Mouse (Mus musculus) heart, postnatal 4 days (tissue): ENCODE data around the gene Ankrd24. TPM values are rescaled to one million over a fixed set of nuclear protein-coding genes. Genes with fewer than 3 reads are reported as not detected.
"Not testable (repeated sequence)": the region's sequence is repeated elsewhere in the genome, so short reads cannot be mapped to it uniquely, and the experiment has no call there.

Experiments
- DNase-seq: peaks from one replicate; pipeline ENCODE4 v3.0.0; 2021
- total RNA-seq, 2 experiments: library from RNA; stranded (reverse); gene quantifications; 2 replicates each; pipeline ENCODE4 v1.2.3; 2021

The Ankrd24 gene
- total RNA-seq, 2 experiments from 2014 or later, result 14.5 to 16.0 TPM

DNA sequence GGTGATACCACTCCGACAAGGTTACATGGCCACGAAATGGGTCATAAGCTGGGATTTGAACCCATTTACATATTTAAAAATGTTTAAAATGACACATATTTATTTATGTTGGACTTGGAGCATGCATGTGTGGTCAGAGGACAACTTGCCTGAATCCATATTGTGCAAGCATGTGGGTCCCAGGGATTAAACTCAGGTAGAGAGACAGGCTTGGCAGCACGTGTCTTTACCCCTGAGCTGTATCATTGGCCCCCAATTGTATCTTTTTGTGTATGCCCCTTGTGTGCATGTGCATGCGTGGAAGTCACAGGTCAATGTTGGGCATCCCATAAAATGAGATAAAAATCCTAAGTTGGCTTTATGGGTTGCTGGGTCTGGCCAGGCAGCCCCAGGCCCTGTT, 17.1 kb downstream of the Ankrd24 start:
- DNase-seq, result no peak

- no peak for DNase-seq
Measured at GRCm38 (mm10) chr10:81646015-81646555, 17.7 kb downstream of the Ankrd24 start.

DNA sequence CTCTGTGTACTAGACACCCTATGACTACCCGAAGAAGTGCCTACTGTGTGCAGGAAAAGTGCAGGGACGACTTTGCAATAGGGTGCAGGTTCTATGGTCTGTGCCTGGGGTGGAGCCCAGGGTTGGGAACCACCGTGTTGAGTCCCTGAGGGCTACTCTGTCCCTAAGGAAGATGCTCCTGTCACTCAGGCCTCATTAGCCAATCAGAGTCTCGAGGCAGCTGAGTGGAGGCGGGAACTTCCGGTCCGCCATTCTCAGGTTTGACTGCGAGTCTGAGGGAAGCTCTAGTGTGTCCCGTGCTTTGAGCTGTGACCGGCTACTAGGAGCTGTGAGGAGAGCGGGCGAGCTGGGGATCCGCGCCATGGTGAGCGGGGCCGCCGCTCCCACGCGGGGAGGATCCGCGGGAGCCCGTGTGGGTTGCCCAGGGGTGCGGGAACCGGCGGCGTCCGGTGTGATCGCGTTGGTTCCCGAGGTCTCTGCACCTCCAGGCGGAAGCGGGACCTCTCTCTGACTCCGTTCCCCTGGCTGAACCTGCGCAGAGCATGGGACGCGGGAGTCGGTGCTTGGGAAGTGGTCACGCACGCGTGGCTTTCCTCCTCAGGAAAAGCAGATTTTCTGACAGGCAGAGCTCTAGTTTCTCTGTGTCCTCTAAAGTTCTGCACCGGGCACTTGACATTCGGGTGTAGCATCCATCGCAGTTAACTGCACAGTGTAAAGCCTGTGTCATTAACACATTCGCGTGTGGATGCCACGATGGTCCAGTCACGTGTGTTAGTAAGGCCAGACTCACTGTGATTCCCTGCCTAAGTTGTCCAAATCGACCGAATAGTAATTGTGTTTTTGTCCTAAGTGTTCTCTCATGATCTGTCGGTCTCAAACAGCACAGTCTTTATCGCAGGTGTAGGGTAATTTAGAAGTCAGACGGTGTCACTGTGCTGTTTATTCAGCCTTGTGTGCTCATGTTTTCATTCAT, 20.7 kb downstream of the Ankrd24 start, which contains the start of gene Gm10778:
TSS of gene Gm10778 (plus strand) at position 257 of the 973 bp plus-strand sequence.
- peak; percentile 92 for DNase-seq

GRCm38 (mm10) chr10:81655178-81655577, 26.8 kb downstream of the Ankrd24 start:
- no peak for DNase-seq

- no peak for DNase-seq
Measured at GRCm38 (mm10) chr10:81656174-81656573, 27.8 kb downstream of the Ankrd24 start.

DNA sequence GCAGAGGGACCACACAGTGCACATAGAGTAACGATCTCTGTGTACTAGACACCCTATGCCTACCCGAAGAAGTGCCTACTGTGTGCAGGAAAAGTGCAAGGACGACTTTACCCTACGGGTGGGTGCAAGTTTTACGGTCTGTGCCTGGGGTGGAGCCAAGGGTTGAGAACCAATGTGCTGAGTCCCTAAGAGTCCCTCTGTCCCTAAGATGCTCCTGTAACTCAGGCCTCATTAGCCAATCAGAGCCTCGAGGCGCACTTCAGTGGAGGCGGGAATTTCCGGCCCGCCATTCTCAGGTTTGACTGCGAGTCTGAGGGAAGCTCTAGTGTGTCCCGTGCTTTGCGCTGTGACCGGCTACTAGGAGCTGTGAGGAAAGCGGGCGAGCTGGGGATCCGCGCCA, 58.8 kb downstream of the Ankrd24 start:
- DNase-seq, result not testable (repeated sequence)

Other genes starting within 250 kb of the Ankrd24 start
- 10 to 100 TPM; 52.9 to 55.9 TPM for gene Dohh, start 244.1 kb upstream of the Ankrd24 start, total RNA-seq
- under 1 TPM; 0.55 to 0.70 TPM for gene Gm48551, start 244.1 kb upstream of the Ankrd24 start, total RNA-seq
- under 1 TPM; 0.72 to 0.98 TPM for gene Gm48552, start 239.5 kb upstream of the Ankrd24 start, total RNA-seq
- gene Smim24, start 235.5 kb upstream of the Ankrd24 start, total RNA-seq, result 1 to 10 TPM; 1.9 to 2.4 TPM
- 100 to 1,000 TPM; 125 to 130 TPM for gene Nfic, start 172.9 kb upstream of the Ankrd24 start, total RNA-seq
- under 1 TPM; 0.09 to 0.33 TPM for gene Celf5, start 145.8 kb upstream of the Ankrd24 start, total RNA-seq
- 10 to 100 TPM; 57.1 to 62.3 TPM for gene Ncln, start 132.1 kb upstream of the Ankrd24 start, total RNA-seq
- gene S1pr4, start 128.4 kb upstream of the Ankrd24 start, total RNA-seq, result under 1 TPM; 0.50 to 0.57 TPM
- under 1 TPM; 0.48 to 0.56 TPM for gene Gna15, start 104.3 kb upstream of the Ankrd24 start, total RNA-seq
- 10 to 100 TPM; 58.5 to 62.7 TPM for gene Gna11, start 83.3 kb upstream of the Ankrd24 start, total RNA-seq
- gene Aes, start 69.1 kb upstream of the Ankrd24 start, total RNA-seq, result 100 to 1,000 TPM; 821 to 843 TPM
- gene Tle2, start 54.0 kb upstream of the Ankrd24 start, total RNA-seq, result 10 to 100 TPM; 15.3 to 17.1 TPM
- gene Tle6, start 27.5 kb upstream of the Ankrd24 start, total RNA-seq, result 10 to 100 TPM in 1 of 2 experiments, 1 to 10 TPM in 1; 7.2 to 10.6 TPM
- gene BC025920, start 22.3 kb upstream of the Ankrd24 start, total RNA-seq, result 1 to 10 TPM; 1.2 to 1.3 TPM
- 10 to 100 TPM; 16.8 to 17.0 TPM for gene Sirt6, start 743 bp upstream of the Ankrd24 start, total RNA-seq
- 1 to 10 TPM; 2.9 to 3.5 TPM for gene Gm10778, start 20.5 kb downstream of the Ankrd24 start, total RNA-seq
- 1 to 10 TPM; 8.5 to 9.2 TPM for gene Zfp433, start 76.3 kb downstream of the Ankrd24 start, total RNA-seq
- gene Gm3055, start 142.6 kb downstream of the Ankrd24 start, total RNA-seq, result 1 to 10 TPM; 3.7 to 4.3 TPM
- gene Gm4767, start 183.6 kb downstream of the Ankrd24 start, total RNA-seq, result 1 to 10 TPM; 1.6 to 2.9 TPM
- 1 to 10 TPM in 1 of 2 experiments, not detected in 1; 2.8 TPM for gene Gm32687, start 235.4 kb downstream of the Ankrd24 start, total RNA-seq